Mouse (Mus musculus): ENCODE measurements around the gene Ezr.
"Not testable (repeated sequence)": the region's sequence is repeated elsewhere in the genome, so short reads cannot be mapped to it uniquely, and the experiment has no call there.

Ezr gene

GRCm38 (mm10) chr17:6743039-6743575 is 39.5 kb downstream of the Ezr start:
- DNase-seq (ENCODE audit: low read depth): no peak

DNA sequence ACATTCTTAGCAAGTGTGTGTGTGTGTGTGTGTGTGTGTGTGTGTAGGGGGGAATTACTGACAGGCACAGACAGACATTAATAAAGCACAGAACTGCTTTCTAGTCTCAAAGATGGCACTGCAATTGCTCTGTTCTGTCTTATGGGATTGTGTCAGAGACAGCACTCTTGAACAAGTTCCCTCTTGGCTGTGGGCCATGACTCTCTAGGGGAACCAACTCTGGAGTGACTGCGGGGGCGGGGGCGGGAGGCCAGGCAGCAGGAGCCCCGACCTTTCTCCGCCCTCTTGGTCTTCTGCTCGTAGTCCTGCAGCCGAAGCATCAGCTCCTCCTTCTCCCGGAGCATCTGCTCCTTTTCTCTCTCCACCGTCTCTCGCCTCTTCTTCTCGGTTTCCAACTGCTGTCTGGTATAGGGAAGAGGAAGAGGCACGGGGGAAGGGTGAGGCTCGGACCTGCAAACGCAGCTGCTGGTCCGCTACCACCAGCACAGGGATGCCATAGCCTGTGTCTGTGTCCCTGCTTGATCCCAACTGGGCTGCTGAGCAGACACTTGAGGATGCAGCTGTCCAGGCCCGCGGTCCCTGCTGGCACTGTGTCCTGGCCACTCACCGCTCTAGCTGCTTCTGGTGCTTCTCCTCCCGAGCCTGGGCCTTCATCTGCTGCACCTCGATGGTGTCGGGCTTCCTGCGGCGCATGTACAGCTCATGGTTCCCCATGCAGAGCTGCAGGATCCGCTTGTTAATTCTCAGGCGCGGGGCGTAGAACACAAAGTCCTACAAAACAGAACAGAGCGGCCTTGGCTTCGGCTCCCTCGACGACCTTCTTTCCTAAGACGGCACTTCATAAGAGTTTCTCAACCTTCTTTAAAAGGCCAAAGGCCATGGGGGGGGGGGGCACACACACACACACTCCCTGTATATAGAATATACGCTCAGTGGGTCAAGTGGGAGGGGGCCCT is 40.2 kb downstream of the Ezr start:
- DNase-seq (ENCODE audit: low read depth): no peak

DNA sequence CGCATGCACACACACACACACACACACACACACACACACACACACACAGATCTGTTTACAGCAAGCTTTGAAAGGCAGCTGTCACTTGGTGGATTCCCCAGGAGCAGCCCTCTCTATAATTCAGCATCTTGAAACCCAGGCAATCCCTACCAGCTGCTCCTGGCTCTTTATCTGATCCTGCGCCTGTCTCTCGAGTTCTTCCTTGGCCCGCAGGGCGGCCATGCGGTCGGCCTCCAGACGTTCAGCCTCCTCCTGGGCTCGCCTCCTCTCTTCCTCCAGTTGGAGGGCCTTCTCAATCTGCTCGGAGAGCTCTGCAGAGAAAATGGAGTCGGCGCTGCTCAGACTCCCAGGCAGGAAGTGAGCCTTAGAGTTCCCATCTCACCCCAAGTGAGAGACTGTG is 41.3 kb downstream of the Ezr start:
- no peak for DNase-seq (ENCODE audit: low read depth)

DNA sequence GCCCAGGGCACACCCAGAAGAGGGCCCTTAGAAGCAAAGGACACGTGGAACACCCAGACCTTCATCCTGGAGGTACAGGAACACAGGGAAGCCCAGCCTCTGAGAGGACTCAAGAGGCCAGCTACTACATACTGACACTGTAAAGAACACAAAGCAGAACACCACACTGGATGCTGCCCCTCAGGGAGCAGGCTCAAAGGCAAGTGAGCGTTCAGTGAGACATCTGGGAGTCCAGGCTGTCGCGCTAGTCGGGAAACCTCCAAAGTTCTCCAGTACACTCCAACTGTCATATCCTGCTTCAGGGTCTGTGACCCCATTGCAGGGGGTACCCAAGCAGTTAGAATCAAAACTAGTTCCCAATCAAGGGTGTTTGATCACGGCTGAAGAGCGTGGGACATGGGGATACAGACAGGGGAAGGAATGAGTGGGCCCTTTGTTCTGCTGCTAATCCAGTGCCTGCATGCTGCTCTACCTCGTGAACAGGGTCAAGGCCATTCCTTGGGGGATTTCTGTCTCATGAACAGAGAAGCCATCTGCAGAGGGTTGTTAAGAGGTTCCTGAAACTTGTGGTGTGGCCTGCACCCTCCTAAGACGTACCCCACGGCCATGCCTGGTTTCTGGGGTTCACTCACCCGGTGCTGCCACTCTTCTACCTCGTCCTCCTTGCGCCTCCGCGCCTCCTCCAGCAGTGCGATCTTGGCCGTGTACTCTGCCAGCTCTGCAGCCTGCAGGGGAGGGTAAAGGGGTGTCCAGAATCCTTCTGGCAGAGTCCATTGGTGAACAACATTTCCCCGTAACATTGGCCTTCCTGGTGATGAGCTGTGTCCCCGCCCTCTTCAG is 42.0 kb downstream of the Ezr start:
- DNase-seq (ENCODE audit: low read depth): no peak

- no peak for DNase-seq (ENCODE audit: low read depth)
These were observed 42.8 kb downstream of the Ezr start for GRCm38 (mm10) chr17:6739756-6740155.

GRCm38 (mm10) chr17:6739266-6739665 is 43.3 kb downstream of the Ezr start:
- no peak for DNase-seq (ENCODE audit: low read depth)

GRCm38 (mm10) chr17:6738836-6739235 is 43.7 kb downstream of the Ezr start:
- no peak for DNase-seq (ENCODE audit: low read depth)

- no peak for DNase-seq (ENCODE audit: low read depth)
These were observed 45.1 kb downstream of the Ezr start for GRCm38 (mm10) chr17:6737273-6737997.

DNA sequence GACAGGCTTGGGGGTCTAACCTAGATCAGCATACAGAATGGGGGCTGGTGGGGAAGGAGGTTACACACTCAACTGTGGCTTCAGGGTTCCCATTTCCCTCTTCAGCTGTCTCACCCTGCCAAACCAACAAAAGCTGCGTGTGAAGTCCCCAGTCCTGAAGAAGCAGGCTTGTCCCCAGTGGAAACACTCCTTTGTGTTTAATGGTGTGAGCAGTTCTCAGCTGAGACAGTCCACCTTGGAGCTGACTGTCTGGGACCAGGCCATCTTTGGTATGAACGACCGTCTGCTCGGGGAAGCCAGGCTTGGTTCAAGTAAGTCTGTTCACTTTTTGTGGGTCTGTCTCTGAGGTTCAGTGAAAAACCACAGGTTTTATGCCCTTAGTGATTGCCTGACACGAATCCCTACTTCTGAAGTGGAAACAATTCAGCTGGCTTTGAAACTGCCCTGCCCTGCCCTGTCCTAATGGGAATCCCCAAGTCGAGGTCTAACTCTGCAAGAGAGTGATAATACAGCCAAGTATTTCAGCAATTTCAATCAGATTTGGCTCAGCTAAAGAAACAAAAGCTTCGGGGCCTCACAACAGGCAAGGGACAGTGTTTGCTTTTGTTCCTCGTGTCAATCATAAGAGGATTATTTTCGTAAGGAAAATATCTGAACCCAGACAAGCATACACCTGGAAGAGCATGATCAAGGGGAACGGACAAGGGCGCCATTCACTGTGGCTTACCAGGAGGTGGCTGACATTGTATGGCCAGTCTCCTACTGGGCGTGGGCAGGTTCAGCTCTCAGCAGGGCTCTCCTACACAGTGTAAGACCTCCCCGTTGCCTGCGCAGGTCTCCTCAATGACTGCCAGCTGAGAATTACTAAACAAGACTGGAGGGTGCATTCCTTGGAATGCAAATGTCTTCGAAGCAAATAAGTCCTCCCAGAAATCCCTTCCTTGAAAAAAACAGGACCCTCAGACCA is 46.0 kb downstream of the Ezr start:
- DNase-seq (ENCODE audit: low read depth): no peak

DNA sequence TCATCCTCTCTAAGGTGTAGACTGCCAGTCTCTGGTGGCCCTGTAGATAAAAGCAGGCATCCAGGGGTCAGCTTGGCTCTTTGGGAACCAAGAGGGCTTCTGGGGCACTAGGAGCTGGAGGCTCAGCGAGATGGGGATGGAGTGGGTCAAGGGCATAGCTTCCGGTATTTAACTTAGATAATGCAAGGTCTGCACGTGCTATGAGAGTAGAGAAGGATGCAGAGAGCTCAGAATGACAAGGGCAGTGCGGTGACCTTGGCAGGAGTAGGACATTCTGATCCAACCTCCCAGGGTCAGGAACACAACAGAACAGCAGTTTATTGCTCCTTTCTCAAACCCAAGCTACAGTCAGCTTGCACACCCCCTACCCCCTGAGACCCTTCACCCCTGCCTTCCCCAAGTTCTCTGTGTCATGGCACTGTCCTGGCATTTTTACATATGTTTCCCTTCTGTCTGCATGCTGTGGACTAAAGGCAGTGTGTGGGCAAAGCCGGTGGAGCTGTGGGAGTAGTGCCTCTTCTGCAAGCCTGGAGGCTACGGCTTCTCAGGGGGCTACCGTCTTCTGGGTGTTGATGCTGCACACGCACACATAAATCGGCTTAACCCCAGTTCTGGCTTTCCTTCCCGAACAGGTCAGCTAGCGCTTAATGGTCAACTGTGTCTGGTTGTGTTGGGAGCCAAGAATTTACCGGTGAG is 47.7 kb downstream of the Ezr start:
- DNase-seq (ENCODE audit: low read depth): no peak

DNA sequence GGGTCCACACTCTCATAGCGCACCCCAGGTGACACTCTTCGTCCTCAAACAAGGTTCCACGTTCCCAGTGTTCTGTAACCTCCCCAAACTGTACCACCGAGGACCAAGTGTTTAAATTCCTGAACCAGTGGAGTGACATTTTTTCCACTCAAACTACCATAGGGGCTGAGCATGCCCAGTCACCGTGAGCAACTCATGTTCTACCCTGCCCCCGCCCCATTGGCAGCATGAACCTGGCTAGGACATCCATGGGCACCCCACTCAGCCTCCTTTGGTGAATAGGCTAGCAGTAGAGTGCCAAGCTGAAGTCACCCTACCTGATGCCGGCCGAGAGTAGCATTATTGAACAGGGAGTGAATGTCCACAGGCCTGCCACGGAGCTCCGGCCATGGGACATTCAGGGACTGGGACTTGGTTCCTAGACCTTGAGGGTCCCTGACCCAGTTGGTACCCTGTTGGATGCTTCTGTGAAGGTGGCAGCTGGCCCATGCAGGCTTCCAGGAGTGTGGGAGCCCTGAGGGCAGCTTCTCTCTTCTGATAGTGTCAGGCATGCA is 49.2 kb downstream of the Ezr start:
- DNase-seq (ENCODE audit: low read depth): no peak

GRCm38 (mm10) chr17:6732665-6733064 is 49.9 kb downstream of the Ezr start:
- no peak for DNase-seq (ENCODE audit: low read depth)

GRCm38 (mm10) chr17:6731634-6732033 is 51.0 kb downstream of the Ezr start:
- DNase-seq (ENCODE audit: low read depth): no peak

GRCm38 (mm10) chr17:6731132-6731531 is 51.5 kb downstream of the Ezr start:
- no peak for DNase-seq (ENCODE audit: low read depth)

- DNase-seq (ENCODE audit: low read depth): no peak
These were observed 53.3 kb downstream of the Ezr start for GRCm38 (mm10) chr17:6729244-6729742.

DNA sequence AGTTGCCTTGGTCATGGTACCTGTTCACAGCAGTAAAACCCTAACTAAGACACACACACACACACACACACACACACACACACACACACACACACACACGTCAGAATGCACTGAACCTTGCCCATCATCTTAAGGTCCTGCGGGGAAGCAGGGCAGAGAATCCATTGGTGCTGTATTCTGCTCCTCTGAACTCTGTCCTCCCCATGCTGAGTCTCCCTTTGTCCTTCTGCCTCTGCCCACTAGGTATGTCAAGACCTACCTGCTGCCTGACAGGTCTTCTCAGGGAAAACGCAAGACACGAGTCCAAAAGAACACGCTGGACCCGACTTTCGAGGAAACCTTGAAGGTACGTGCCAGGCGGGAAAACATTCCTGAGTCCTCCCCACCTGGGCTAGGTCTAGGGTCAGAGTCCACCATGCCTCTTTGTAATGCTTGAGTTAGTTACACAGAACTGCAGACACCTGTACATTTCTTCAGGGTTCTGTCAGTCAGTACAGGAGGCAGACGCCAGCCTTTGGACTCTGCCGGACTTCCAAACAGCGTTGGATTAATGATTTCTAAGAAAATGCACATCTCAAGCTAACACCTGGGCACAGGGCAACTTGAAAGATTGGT is 54.5 kb downstream of the Ezr start:
- DNase-seq (ENCODE audit: low read depth): no peak

DNA sequence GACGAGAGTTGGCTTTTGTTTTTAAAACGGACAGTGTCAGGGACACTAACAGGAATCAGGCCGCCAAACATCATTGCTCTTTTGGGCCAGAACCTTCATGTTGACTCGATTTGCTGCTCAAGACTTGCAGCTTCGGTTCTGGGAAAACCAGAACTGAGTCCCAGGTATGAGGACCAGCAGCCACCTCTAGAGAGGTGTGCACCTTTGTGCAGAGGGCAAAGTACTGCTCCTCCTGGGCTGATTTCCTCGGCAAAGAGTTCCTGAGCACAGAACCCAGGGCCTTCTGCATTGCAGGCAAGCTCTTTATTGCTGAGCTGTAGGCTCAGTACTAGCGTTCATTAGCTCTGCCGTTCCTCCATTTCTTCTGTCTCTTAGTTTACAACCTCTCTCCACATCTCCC is 68.6 kb downstream of the Ezr start:
- DNase-seq (ENCODE audit: low read depth): not testable (repeated sequence)

GRCm38 (mm10) chr17:6713483-6713882 is 69.1 kb downstream of the Ezr start:
- not testable (repeated sequence) for DNase-seq (ENCODE audit: low read depth)

DNA sequence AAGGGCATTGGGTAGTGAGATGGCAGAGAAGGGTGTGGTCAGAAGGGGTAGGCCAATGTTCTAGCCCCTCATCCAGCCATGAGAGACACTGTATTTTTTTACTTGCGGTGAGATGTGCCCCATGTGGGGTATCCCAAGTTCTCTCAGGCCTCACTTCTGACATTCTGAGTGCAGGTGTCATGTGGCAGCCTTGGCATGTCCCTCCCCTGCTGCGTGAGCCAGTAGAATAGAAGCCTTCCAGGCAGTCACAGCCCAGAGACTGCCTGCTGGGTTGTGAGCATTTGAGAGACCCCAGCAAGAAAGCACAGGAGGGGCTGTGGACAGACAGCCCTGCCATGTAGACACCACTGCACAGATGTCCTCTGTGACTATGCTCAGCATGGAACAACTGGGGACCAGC is 74.4 kb downstream of the Ezr start:
- DNase-seq (ENCODE audit: low read depth): not testable (repeated sequence)

All from NIH3T3 (cell line).